Mouse (Mus musculus) brain, embryonic 14.5 days (tissue): Measurements from ENCODE around the gene Kremen2. TPM values are rescaled to one million over a fixed set of nuclear protein-coding genes. Genes with fewer than 3 reads are reported as not detected.

Experiments used
- DNase-seq: peaks from one replicate; pipeline ENCODE4 v3.0.0-alpha.2; 2011; ENCODE audit warnings: low read depth
- CTCF ChIP-seq: fragments of 200-500 bp; IDR thresholded peaks from 2 replicates; pipeline ENCODE4 v1.5.1; 2012; ENCODE audit warnings: inconsistent platforms, mild to moderate bottlenecking, moderate library complexity, borderline replicate concordance; ENCODE audit not compliant: insufficient read depth, insufficient read length; ENCODE audit errors: extremely low read depth
- POLR2A ChIP-seq: fragments of 200-500 bp; IDR thresholded peaks from 2 replicates; pipeline ENCODE4 v1.6.1; 2012; ENCODE audit warnings: mild to moderate bottlenecking, inconsistent platforms, borderline replicate concordance; ENCODE audit not compliant: poor library complexity, insufficient read depth, insufficient read length, severe bottlenecking; ENCODE audit errors: extremely low read depth
- polyA plus RNA-seq: library from polyadenylated mRNA; depleted of rRNA; stranded (reverse); fragments of >200 nt; gene quantifications from 2 replicates; pipeline ENCODE4 v1.2.3, GENCODE M21; 2012

The Kremen2 gene
- polyA plus RNA-seq, 1 experiment = 3.7 TPM

GRCm38 (mm10) chr17:23746311-23746710, 678 bp upstream of the Kremen2 start:
- TF ChIP-seq CTCF (peak; percentile 22; the same call in 1 of the 2 replicates), POLR2A (no peak)
- peak; percentile 26 for DNase-seq

GRCm38 (mm10) chr17:23744651-23745050, 982 bp downstream of the Kremen2 start:
- TF ChIP-seq CTCF (no peak), POLR2A (no peak)
- DNase-seq = no peak

- TF ChIP-seq CTCF = no peak
- TF ChIP-seq POLR2A = no peak
Measured at GRCm38 (mm10) chr17:23744076-23744475, 1.6 kb downstream of the Kremen2 start.

DNA sequence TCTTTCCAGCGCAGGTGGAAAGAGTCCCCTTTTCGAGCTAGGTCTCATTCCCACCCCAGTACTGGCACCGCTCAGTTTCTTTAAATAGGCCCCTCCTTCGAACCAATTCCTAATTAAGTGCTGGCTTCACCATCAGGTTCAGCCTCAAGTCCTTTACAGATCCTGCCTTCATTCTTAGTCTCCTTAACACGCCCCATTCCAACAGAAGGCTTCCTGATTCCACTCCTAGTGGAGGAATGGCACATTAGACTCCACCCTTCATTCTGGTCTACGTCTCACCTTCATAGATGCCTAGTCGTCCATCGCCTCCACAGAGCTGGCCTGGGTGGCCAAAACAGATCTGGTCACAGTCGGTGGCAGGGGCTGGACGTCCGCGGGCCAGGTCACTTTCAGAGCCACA, 2.7 kb downstream of the Kremen2 start:
- TF ChIP-seq POLR2A (no peak), CTCF (no peak)
- no peak for DNase-seq

More at GRCm38 (mm10) chr17:23744076-23744475, 1.6 kb downstream of the Kremen2 start:
- DNase-seq = no peak

DNA sequence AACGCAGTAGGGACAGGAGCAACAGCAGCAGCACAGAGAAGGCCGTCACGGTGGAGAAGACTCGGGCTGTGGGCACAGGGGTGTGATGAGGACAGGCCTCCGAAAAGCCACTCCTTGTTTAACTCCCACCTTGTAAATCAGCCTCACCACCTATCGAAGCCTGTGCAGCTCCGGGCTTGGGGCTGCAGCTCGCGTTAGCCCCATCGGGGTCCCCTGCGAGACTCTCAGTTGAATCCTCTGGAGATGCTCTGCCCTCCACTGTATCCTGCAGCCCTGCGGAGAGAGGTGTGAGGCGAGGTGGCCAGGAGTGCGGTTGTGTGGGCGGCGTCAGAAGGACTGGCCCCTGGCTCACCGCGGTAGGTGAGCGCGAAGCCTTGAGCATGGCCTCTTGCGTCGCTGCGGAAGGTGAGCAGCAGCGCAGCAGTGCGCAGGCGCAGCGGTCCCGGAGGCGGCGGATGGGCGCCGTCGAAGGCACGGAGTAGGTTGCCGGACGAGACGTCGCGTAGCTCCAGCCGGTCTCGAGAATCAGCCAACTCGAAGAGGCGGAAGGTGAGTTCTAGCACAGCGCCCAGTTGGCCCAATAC, 3.3 kb downstream of the Kremen2 start:
- DNase-seq = peak; percentile 56
- TF ChIP-seq POLR2A (no peak), CTCF (no peak)

DNA sequence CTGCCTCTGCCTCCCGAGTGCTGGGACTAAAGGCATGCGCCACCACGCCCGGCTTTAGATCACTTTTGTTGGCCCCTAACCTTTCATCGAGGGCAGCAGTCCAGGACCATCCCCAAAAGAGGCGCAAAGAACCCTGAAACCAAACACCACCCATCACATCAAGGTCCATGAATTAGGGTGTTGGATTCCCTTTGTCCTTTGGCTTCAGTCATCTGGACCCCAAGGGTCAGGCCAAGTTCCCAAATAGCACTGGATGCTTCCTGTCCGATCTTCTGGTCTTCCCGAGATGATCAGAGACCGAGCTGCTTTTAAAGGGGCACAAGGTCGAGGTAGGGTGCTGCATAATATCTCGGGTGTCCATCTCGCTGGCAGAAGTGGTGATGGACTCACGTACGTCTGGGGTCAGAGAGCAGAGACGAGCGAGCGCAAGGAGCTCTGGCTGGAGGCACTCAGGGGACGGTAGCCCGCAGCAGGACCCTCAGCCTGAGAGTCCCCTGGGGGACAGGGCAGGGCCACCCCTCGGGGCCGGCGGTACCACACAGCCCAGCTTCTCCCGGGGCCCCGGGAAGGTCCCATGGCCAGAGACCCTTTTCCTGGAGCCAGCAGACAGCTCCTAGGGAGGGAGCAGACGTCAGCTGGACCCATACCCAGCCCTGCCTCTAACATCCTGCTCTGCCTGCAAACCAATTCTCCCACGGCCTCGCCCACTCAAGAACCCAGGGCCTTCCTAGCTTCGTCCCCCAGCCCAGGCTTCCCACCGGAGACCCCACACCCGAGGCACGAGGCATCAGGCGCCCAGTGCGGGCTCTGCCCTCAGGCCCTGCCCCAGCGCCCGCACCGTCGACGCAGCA, 4.0 kb downstream of the Kremen2 start:
- no peak for DNase-seq
- TF ChIP-seq CTCF (no peak), POLR2A (no peak)

- DNase-seq = no peak
- TF ChIP-seq CTCF = no peak
- TF ChIP-seq POLR2A = no peak
Measured at GRCm38 (mm10) chr17:23740598-23741021, 5.0 kb downstream of the Kremen2 start, which contains the start of gene Paqr4. TSS of gene Paqr4 (minus strand) at chr17:23740867.

- no peak for TF ChIP-seq CTCF
- peak; percentile 91 for TF ChIP-seq POLR2A
- DNase-seq = peak; percentile 96
Measured at GRCm38 (mm10) chr17:23740136-23740584, 5.5 kb downstream of the Kremen2 start.

GRCm38 (mm10) chr17:23739202-23740135, 6.2 kb downstream of the Kremen2 start:
- DNase-seq = peak; percentile 73

GRCm38 (mm10) chr17:23738836-23739201, 6.8 kb downstream of the Kremen2 start:
- no peak for DNase-seq
- no peak for TF ChIP-seq POLR2A
- no peak for TF ChIP-seq CTCF

More at GRCm38 (mm10) chr17:23739202-23740135, 6.2 kb downstream of the Kremen2 start:
- TF ChIP-seq CTCF (no peak), POLR2A (no peak)
